Mouse (Mus musculus) heart, adult 2 months (tissue): Measurements from ENCODE around the gene Ctdspl2. TPM values are rescaled to one million over a fixed set of nuclear protein-coding genes. Genes with fewer than 3 reads are reported as not detected.
"Not testable (repeated sequence)": the region's sequence is repeated elsewhere in the genome, so short reads cannot be mapped to it uniquely, and the experiment has no call there.

Experiments
- DNase-seq, 2 experiments: peaks; one replicate each; pipeline ENCODE4 v3.0.0; 2021
- H3K27ac ChIP-seq: fragments of 200-600 bp; 2 replicates; pipeline ENCODE4 v1.8.1; 2022
- H3K27me3 ChIP-seq: fragments of 200-500 bp; 2 replicates; pipeline ENCODE4 v1.6.1; 2012; ENCODE audit warnings: mild to moderate bottlenecking, low read length, inconsistent platforms, mixed read lengths; ENCODE audit not compliant: control insufficient read depth, insufficient read depth
- H3K36me3 ChIP-seq: fragments of 200-500 bp; 2 replicates; pipeline ENCODE4 v1.6.1; 2012; ENCODE audit warnings: low read length, inconsistent platforms; ENCODE audit not compliant: control insufficient read depth, insufficient read depth
- H3K4me1 ChIP-seq: fragments of 200-500 bp; 2 replicates; pipeline ENCODE4 v1.6.1; 2011; ENCODE audit warnings: low read length; ENCODE audit not compliant: control insufficient read depth, insufficient read depth
- H3K4me3 ChIP-seq: fragments of 200-600 bp; 2 replicates; pipeline ENCODE4 v1.8.1; 2022
- H3K79me2 ChIP-seq: fragments of 200-500 bp; replicated peaks from 2 replicates; pipeline ENCODE4 v1.6.1; 2012; ENCODE audit warnings: mild to moderate bottlenecking, inconsistent platforms, low read length, moderate library complexity, mixed read lengths; ENCODE audit not compliant: control insufficient read depth, insufficient read depth
- H3K9ac ChIP-seq: fragments of 200-500 bp; 2 replicates; pipeline ENCODE4 v1.6.1; 2012; ENCODE audit warnings: low read depth, mild to moderate bottlenecking, control low read depth, inconsistent platforms, low read length, mixed read lengths
- CTCF ChIP-seq: fragments of 200-600 bp; IDR thresholded peaks from 2 replicates; pipeline ENCODE4 v1.8.1; 2022; ENCODE audit warnings: antibody characterized with exemption, mild to moderate bottlenecking, moderate library complexity
- EP300 ChIP-seq: fragments of 200-500 bp; IDR thresholded peaks from 2 replicates; pipeline ENCODE4 v1.6.1; 2011; ENCODE audit warnings: low read depth, low read length, control low read depth; ENCODE audit not compliant: insufficient read depth
- POLR2A ChIP-seq: fragments of 200-500 bp; IDR thresholded peaks from 2 replicates; pipeline ENCODE4 v1.6.1; 2011; ENCODE audit warnings: mild to moderate bottlenecking, low read depth, low read length, control low read depth; ENCODE audit not compliant: insufficient read depth
- WGBS: fragments of 180-500 bp; shearing (Covaris S2); methylation state at CpG from one replicate; pipeline ENCODE4 v1.1.7; 2018; 5-methylcytosine and 5-hydroxymethylcytosine counted together
- intact Hi-C: fragments of 180-260 bp; cut with DNase I; formaldehyde crosslinking; loops from one replicate; pipeline ENCODE4 v1.15.1; 2025
- polyA plus RNA-seq: library from polyadenylated mRNA; depleted of rRNA; stranded (reverse); fragments of >200 nt; gene quantifications from 2 replicates; pipeline ENCODE4 v1.2.3, GENCODE M21; 2012
- total RNA-seq, 2 experiments: library from RNA; stranded (reverse); gene quantifications; 2 replicates each; pipeline ENCODE4 v1.2.3; 2021

Gene Ctdspl2
- total and polyA plus RNA-seq, 3 experiments: 3.1 to 12.6 (median 12.1) TPM

DNA sequence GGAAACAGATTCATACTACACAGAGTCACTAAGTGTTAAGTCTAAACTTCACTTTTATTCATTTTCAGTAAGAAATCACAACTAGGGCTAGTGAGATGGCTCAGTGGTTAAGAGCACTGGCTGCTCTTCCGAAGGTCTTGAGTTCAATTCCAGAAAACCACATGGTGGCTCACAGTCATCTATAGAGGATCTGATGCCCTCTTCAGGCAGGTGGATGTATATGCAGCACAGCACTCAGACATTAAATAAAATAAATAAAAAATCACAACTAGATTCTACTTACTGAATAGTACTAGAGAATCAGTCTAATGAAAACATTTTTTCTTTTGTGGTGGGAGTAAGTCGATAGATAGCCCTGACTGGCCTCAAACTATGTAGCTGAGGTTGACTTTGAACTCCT, 66.5 kb downstream of the Ctdspl2 start:
- no peak for DNase-seq
- no peaks in the 10 kb centered on the region for H3K4me1 ChIP-seq
- no peaks in the 10 kb centered on the region for H3K79me2 ChIP-seq
- TF ChIP-seq EP300 (no peak), CTCF (peak; percentile 64)
- H3K4me3 ChIP-seq: no peak overlapping the region
- intact Hi-C loops: no loop called here
- no peaks in the 10 kb centered on the region for H3K27me3 ChIP-seq
- 71% methylated on average over 2 of the region's 2 CpGs for WGBS
- H3K36me3 ChIP-seq: no peaks in the 10 kb centered on the region
- H3K9ac ChIP-seq: no peak overlapping the region
- H3K27ac ChIP-seq: no peak overlapping the region

DNA sequence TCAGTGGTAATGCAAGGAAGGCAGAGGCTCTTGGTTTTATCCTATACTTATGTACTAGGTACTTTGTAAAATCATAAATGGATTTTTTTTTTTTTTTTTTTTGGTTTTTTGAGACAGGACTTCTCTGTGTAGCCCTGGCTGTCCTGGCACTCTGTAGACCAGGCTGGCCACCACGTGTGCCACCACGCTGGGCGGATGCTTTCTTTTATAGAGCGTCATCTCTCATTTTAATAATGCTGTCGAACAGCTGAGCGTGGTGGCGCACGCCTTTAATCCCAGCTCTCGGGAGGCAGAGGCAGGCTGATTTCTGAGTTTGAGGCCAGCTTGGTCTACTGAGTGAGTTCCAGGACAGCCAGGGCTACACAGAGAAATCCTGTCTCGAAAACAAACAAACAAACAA, 71.3 kb downstream of the Ctdspl2 start:
- H3K4me1 ChIP-seq, H3K4me3 ChIP-seq, H3K79me2 ChIP-seq, H3K9ac ChIP-seq, H3K27ac ChIP-seq, H3K27me3 ChIP-seq: not testable (repeated sequence)
- 93% methylated on average over 10 of the region's 10 CpGs for WGBS
- DNase-seq: peak in 1 of 2 experiments; percentile 4
- H3K36me3 ChIP-seq: peaks cover 15% of the 10 kb centered on the region
- intact Hi-C loops: loop anchor here (5.0 kb wide), 2 partner anchors 70 to 90 kb away; partner anchors contain the start of genes Ctdspl2, Mageb3 and Spg11

DNA sequence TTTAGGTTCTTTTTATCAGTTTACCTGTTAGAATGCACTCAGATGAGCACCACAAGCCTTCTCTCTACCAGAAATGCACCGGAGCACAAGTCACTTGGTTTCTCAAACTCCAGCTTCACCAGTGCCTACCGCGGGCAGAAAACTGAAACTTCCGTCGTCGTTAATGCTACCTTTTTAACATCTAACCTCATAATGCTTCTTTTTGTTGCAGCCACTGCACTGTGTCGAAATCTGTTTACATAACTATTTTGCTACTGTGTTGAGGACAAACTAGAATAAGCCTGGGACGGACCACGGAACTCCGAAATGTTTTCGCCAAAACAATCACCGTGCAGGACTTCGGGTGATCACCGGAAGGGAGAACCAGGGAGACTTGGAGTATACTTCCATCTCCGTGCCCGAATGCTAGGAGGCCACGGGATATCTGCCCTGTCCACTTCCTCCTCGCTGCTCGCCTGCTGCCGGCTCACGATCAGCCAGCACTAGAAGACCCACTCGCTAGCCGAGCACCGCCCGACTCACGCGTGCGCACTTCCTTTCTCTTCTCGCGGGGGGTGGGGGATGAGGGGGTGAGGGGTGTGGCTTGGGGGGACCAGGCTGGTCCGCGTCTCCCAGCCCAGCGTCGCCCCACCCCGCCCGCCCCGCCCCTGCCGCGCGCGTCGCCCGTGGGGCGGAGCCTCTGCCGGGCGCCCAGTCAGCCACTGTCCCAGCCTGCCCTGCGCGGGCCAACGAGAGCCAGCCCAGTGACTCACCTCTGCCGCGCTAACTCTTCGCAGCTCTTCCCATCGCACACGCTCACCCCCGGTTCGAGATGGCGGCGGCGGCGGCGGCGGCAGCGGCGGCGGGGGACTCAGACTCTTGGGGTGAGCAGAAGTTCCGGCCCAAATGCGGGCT, 72.3 kb downstream of the Ctdspl2 start, which contains the start of gene Eif3j1:
Gene Eif3j1, plus strand, starts transcription at position 685 of the 894 bp plus-strand sequence.
- H3K36me3 ChIP-seq: peaks cover 20% of the 10 kb centered on the region
- H3K27ac ChIP-seq: peak within 1 kb of the TSS; percentile 98
- no peak for TF ChIP-seq CTCF
- peak; percentile 100 for TF ChIP-seq POLR2A
- TF ChIP-seq EP300: peak; percentile 69
- peaks cover 5% of the 10 kb centered on the region for H3K4me1 ChIP-seq
- no peaks in the 10 kb centered on the region for H3K27me3 ChIP-seq
- under 1% methylated on average over 64 of the region's 67 CpGs for WGBS
- peak; percentile 92 to 94 for DNase-seq
- H3K79me2 ChIP-seq: no peaks in the 10 kb centered on the region
- peak within 1 kb of the TSS; percentile 97 for H3K4me3 ChIP-seq
- intact Hi-C loops: loop anchor here (5.0 kb wide), 2 partner anchors 71 to 89 kb away; partner anchors contain the start of genes Ctdspl2, Mageb3 and Spg11
- peak within 1 kb of the TSS; percentile 84 for H3K9ac ChIP-seq

DNA sequence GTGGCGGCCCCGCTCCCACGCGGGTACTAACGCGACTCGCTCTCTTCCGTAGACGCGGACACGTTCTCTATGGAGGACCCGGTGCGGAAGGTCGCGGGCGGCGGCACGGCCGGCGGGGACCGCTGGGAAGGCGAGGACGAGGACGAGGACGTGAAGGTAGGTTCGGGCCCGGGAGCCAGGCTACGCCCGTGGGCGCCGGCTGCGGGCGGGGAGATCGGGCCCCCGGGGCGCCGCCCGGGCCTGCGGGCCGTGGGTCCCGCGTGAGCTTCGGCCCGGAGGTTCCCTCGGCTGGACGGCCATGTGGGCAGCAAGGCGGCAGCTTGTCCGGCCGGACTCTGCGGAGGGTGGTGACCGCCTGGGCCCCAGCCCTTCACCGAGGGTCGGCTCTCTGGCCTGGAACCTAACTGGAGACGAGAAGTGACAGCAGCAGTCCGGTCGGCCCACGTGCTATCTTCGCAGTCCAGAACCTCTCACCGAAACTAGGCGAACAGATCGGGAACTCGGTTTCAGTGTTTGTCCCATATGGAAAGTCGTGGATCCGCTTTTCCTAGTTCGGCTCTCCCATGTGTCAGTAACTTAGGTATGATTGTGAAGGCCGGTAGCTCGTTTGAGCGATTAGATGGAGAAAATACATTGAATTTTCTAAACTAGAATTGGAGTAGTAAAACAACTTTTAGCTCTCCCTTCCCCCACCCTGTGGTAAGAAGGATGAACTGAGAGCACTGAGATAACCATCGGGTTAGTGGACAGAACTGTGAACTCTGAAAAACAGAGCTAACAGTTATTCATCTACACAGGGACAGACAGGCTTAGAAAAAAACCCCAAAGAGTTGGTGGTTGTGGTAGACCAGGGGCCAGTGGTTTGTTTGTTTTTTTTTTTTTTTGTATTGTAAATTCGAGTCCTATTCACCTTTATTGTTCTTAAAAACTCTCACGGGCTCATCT, 73.2 kb downstream of the Ctdspl2 start:
- peaks cover 5% of the 10 kb centered on the region for H3K4me1 ChIP-seq
- intact Hi-C loops: loop anchor here (5.0 kb wide), 2 partner anchors 72 to 88 kb away; partner anchors contain the start of genes Ctdspl2, Mageb3 and Spg11
- under 1% methylated on average over 64 of the region's 71 CpGs for WGBS
- H3K27ac ChIP-seq: peak overlapping the region; percentile 90
- H3K4me3 ChIP-seq: peak overlapping the region; percentile 97
- TF ChIP-seq CTCF (0 out of 2 replicates have a peak, but pooled peaks have one; percentile 15), POLR2A (no peak)
- no peaks in the 10 kb centered on the region for H3K79me2 ChIP-seq
- H3K9ac ChIP-seq: peak overlapping the region; percentile 84
- DNase-seq: no peak
- no peaks in the 10 kb centered on the region for H3K27me3 ChIP-seq
- H3K36me3 ChIP-seq: peaks cover 22% of the 10 kb centered on the region

DNA sequence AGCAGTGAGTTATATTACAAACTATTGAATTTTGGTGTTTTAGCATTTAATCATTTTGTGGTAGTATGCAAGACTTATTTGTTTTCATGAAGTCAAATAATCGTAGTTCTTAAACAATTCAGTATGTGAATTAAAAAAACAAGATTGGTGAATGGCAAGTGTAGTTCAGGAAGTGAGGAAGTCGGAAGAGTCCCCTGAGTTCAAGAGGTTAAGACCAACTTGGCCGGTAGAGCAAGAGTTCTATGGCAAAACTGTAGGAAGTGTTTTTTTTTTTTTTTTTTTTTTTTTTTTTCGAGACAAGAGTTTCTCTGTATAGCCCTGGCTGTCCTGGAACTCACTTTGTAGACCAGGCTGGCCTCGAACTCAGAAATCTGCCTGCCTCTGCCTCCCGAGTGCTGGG, 76.2 kb downstream of the Ctdspl2 start:
- TF ChIP-seq CTCF (no peak), POLR2A (no peak), EP300 (no peak)

More for the DNA sequence above, 76.2 kb downstream of the Ctdspl2 start:
- Histone ChIP-seq H3K27ac (no peak overlapping the region), H3K27me3 (no peaks in the 10 kb centered on the region), H3K4me3 (no peak overlapping the region), H3K9ac (no peak overlapping the region), H3K36me3 (peaks cover 32% of the 10 kb centered on the region), H3K79me2 (peaks cover 2% of the 10 kb centered on the region; the same call in 1 of the 2 replicates), H3K4me1 (peaks cover 5% of the 10 kb centered on the region)
- intact Hi-C loops: no loop called here
- 56% methylated on average over 6 of the region's 6 CpGs for WGBS
- no peak for DNase-seq
